ENCODE assay signal across 19 mouse cellular contexts in genomic region chr9:47858778-47859395, GRCm38 (mm10).
DNase-seq lines count a peak whose midpoint lies in the region; ATAC-seq and TF ChIP-seq lines count a peak whose summit lies in the region.
"Had no signal": no experiment of that assay in that cellular context is flagged by ENCODE, and none has a peak within 500 bp of the region (broad histone marks: within the 10 kb centered on the region; RNA-seq: fewer than 3 reads in every experiment).

No protein-coding gene starts in this region.

- H3K27me3 ChIP-seq in hindbrain, embryonic 13.5 days = no peaks in the 10 kb centered on the region
- H3K27me3 ChIP-seq in hindbrain, embryonic 11.5 days (ENCODE audit: control insufficient read depth, insufficient read depth, low read length) = no peaks in the 10 kb centered on the region
- no peaks in the 10 kb centered on the region for H3K27me3 ChIP-seq in Patski
- H3K27me3 ChIP-seq in embryonic facial prominence, embryonic 15.5 days = no peaks in the 10 kb centered on the region
- H3K27me3 ChIP-seq in neural tube, embryonic 14.5 days (ENCODE audit: control insufficient read depth, insufficient read depth, low read length) = no peaks in the 10 kb centered on the region
- no peaks in the 10 kb centered on the region for H3K27me3 ChIP-seq in intestine, embryonic 16.5 days (replicated peaks; ENCODE audit: control insufficient read depth, insufficient read depth, low read length)

- TF ChIP-seq CTCF in Patski (IDR thresholded peaks at IDR 0.05) = no peak

- 48% methylated on average over 10 of the region's 10 CpGs for WGBS in hindbrain, embryonic 13.5 days
- WGBS in hindbrain, embryonic 11.5 days = 72% methylated on average over 10 of the region's 10 CpGs
- 35% methylated on average over 10 of the region's 10 CpGs for WGBS in embryonic facial prominence, embryonic 15.5 days
- WGBS in neural tube, embryonic 14.5 days = 52% methylated on average over 10 of the region's 10 CpGs
- WGBS in intestine, embryonic 16.5 days = 79% methylated on average over 10 of the region's 10 CpGs

- H3K4me1 ChIP-seq in hindbrain, embryonic 13.5 days (replicated peaks) = peaks cover 37% of the 10 kb centered on the region
- no peaks in the 10 kb centered on the region for H3K4me1 ChIP-seq in hindbrain, embryonic 11.5 days (replicated peaks; ENCODE audit: control insufficient read depth, insufficient read depth, low read length)
- peaks cover 22% of the 10 kb centered on the region for H3K4me1 ChIP-seq in embryonic facial prominence, embryonic 15.5 days
- peaks cover 17% of the 10 kb centered on the region; the same call in 1 of the 2 replicates for H3K4me1 ChIP-seq in neural tube, embryonic 14.5 days (ENCODE audit: control insufficient read depth, insufficient read depth, low read length)
- 0 out of 2 replicates have a peak, but pooled peaks cover 6% of the 10 kb centered on the region for H3K4me1 ChIP-seq in intestine, embryonic 16.5 days (ENCODE audit: control insufficient read depth, insufficient read depth, low read length)

- ATAC-seq in hindbrain, embryonic 13.5 days (ENCODE audit: low FRiP score) = no peak
- no peak for ATAC-seq in hindbrain, embryonic 11.5 days (ENCODE audit: low FRiP score)
- ATAC-seq in Patski = peak; percentile 68
- peak; percentile 61; the same call in 1 of the 2 replicates for ATAC-seq in embryonic facial prominence, embryonic 15.5 days (ENCODE audit: insufficient number of reproducible peaks, low FRiP score, low TSS enrichment, low read depth)
- no peak for ATAC-seq in neural tube, embryonic 14.5 days (ENCODE audit: low read depth)
- no peak for ATAC-seq in intestine, embryonic 16.5 days
- ATAC-seq: inflammation-experienced regulatory T-cells, adult 6 months had no signal

- no peak overlapping the region for H3K4me3 ChIP-seq in hindbrain, embryonic 13.5 days
- H3K4me3 ChIP-seq in hindbrain, embryonic 11.5 days (ENCODE audit: low read depth, low read length) = no peak overlapping the region
- no peak overlapping the region for H3K4me3 ChIP-seq in embryonic facial prominence, embryonic 15.5 days (replicated peaks)
- H3K4me3 ChIP-seq in neural tube, embryonic 14.5 days (ENCODE audit: low read depth, low read length) = no peak overlapping the region
- no peak overlapping the region for H3K4me3 ChIP-seq in intestine, embryonic 16.5 days (ENCODE audit: low read length)
- H3K4me3 ChIP-seq: heart, embryonic 10.5 days had no signal

- H3K36me3 ChIP-seq in hindbrain, embryonic 13.5 days = peaks cover 5% of the 10 kb centered on the region
- no peaks in the 10 kb centered on the region for H3K36me3 ChIP-seq in hindbrain, embryonic 11.5 days (ENCODE audit: control insufficient read depth, insufficient read depth, low read length)
- no peaks in the 10 kb centered on the region for H3K36me3 ChIP-seq in embryonic facial prominence, embryonic 15.5 days
- H3K36me3 ChIP-seq in neural tube, embryonic 14.5 days (ENCODE audit: control insufficient read depth, insufficient read depth, low read length) = no peaks in the 10 kb centered on the region
- H3K36me3 ChIP-seq in intestine, embryonic 16.5 days (ENCODE audit: control insufficient read depth, insufficient read depth, low read length) = no peaks in the 10 kb centered on the region
- H3K36me3 ChIP-seq: heart, embryonic 10.5 days had no signal

- no peaks in the 10 kb centered on the region for H3K9me3 ChIP-seq in hindbrain, embryonic 13.5 days
- H3K9me3 ChIP-seq in hindbrain, embryonic 11.5 days (ENCODE audit: control insufficient read depth, low read length) = no peaks in the 10 kb centered on the region
- H3K9me3 ChIP-seq in embryonic facial prominence, embryonic 15.5 days (replicated peaks) = no peaks in the 10 kb centered on the region
- no peaks in the 10 kb centered on the region for H3K9me3 ChIP-seq in neural tube, embryonic 14.5 days (ENCODE audit: control insufficient read depth, low read length)
- H3K9me3 ChIP-seq in intestine, embryonic 16.5 days (ENCODE audit: control insufficient read depth, low read length) = no peaks in the 10 kb centered on the region
- H3K9me3 ChIP-seq: heart, embryonic 10.5 days had no signal

- DNase-seq in hindbrain, embryonic 11.5 days (ENCODE audit: low spot score) = no peak
- peak; percentile 13 for DNase-seq in Patski (ENCODE audit: low read depth, low spot score)
- no peak for DNase-seq in cerebellum, postnatal 14 days
- DNase-seq: adrenal gland, postnatal 10 days; cerebellum, adult 2 months; gastrocnemius, postnatal 25 days; heart, postnatal 10 days; kidney, adult 9 months; left cerebral cortex, postnatal 4 days; lung, adult 18-20 months; lung, postnatal 36 days; thymus, postnatal 14 days had no signal

- H3K9ac ChIP-seq in hindbrain, embryonic 13.5 days = 0 out of 2 replicates have a peak overlapping the region, but pooled peaks have one; percentile 6
- H3K9ac ChIP-seq in hindbrain, embryonic 11.5 days (ENCODE audit: low read depth, low read length) = no peak overlapping the region
- no peak overlapping the region for H3K9ac ChIP-seq in embryonic facial prominence, embryonic 15.5 days
- no peak overlapping the region for H3K9ac ChIP-seq in neural tube, embryonic 14.5 days (replicated peaks; ENCODE audit: low read depth, low read length)
- no peak overlapping the region for H3K9ac ChIP-seq in intestine, embryonic 16.5 days (ENCODE audit: low read depth, low read length)

- in situ Hi-C loops in Patski (cut with MboI; ENCODE audit: low pct_unique_long_range_greater_than_20kb) = no loop called here

- H3K4me2 ChIP-seq in hindbrain, embryonic 13.5 days = no peak overlapping the region
- H3K4me2 ChIP-seq in hindbrain, embryonic 11.5 days (replicated peaks; ENCODE audit: low read depth, low read length) = no peak overlapping the region
- H3K4me2 ChIP-seq in embryonic facial prominence, embryonic 15.5 days (replicated peaks) = no peak overlapping the region
- no peak overlapping the region for H3K4me2 ChIP-seq in neural tube, embryonic 14.5 days (ENCODE audit: low read depth, low read length)
- H3K4me2 ChIP-seq in intestine, embryonic 16.5 days (ENCODE audit: low read depth, low read length) = no peak overlapping the region

- POLR2A ChIA-PET in Patski (lab: Charles Lee) = no interaction called here

- CTCF ChIA-PET in Patski (lab: Charles Lee) = no interaction called here

- peak overlapping the region; percentile 79 for H3K27ac ChIP-seq in hindbrain, embryonic 13.5 days
- H3K27ac ChIP-seq in hindbrain, embryonic 11.5 days (ENCODE audit: low read depth, low read length) = no peak overlapping the region
- no peak overlapping the region for H3K27ac ChIP-seq in embryonic facial prominence, embryonic 15.5 days (replicated peaks)
- peak overlapping the region; percentile 61; the same call in 1 of the 2 replicates for H3K27ac ChIP-seq in neural tube, embryonic 14.5 days (ENCODE audit: low read depth, low read length)
- H3K27ac ChIP-seq in intestine, embryonic 16.5 days (ENCODE audit: low read length) = no peak overlapping the region
- H3K27ac ChIP-seq: heart, embryonic 10.5 days; stomach, postnatal 0 days had no signal

Comparison
In these comparisons a context has a peak if more than half of its experiments do, and no peak if none do; other contexts are left out.
1. H3K27ac ChIP-seq: peak in hindbrain, embryonic 13.5 days (single experiment) and neural tube, embryonic 14.5 days (single experiment); none in hindbrain, embryonic 11.5 days (single experiment), embryonic facial prominence, embryonic 15.5 days (single experiment) and intestine, embryonic 16.5 days (single experiment).
2. ATAC-seq: peak in Patski (single experiment) and embryonic facial prominence, embryonic 15.5 days (single experiment); none in hindbrain, embryonic 13.5 days (single experiment), hindbrain, embryonic 11.5 days (single experiment), neural tube, embryonic 14.5 days (single experiment) and intestine, embryonic 16.5 days (single experiment).